Mouse (Mus musculus): ENCODE measurements around the gene Smc2. TPM values are rescaled to one million over a fixed set of nuclear protein-coding genes. Genes with fewer than 3 reads are reported as not detected.
"Not testable (repeated sequence)": the region's sequence is repeated elsewhere in the genome, so short reads cannot be mapped to it uniquely, and the experiment has no call there.

Smc2 gene
- polyA plus RNA-seq, 1 experiment, result 3.3 TPM

GRCm38 (mm10) chr4:52459726-52460125 lies 20.7 kb downstream of the Smc2 start:
- Histone ChIP-seq H3K36me3 (ENCODE audit: control insufficient read depth, insufficient read depth, low read length) (peaks cover 18% of the 10 kb centered on the region), H3K4me3 (ENCODE audit: extremely low read depth, insufficient read depth, insufficient read length) (no peak overlapping the region), H3K27ac (ENCODE audit: insufficient read depth, low read length) (no peak overlapping the region), H3K4me1 (ENCODE audit: control insufficient read depth, insufficient read depth, insufficient read length) (no peaks in the 10 kb centered on the region), H3K27me3 (ENCODE audit: control insufficient read depth, insufficient read depth, low read length) (no peaks in the 10 kb centered on the region)
- no peak for DNase-seq (ENCODE audit: low read depth in 1 of 2, low spot score in 2 of 2)
- 100% methylated on average over 1 of the region's 1 CpGs for WGBS
- TF ChIP-seq CTCF (IDR thresholded peaks at IDR 0.05; ENCODE audit: extremely low read depth, insufficient read depth, insufficient read length, insufficient replicate concordance) (no peak), POLR2A (IDR thresholded peaks at IDR 0.05; ENCODE audit: low read depth, low read length) (no peak)

- Histone ChIP-seq H3K27ac (ENCODE audit: insufficient read depth, low read length) (no peak overlapping the region), H3K27me3 (ENCODE audit: control insufficient read depth, insufficient read depth, low read length) (no peaks in the 10 kb centered on the region), H3K4me3 (ENCODE audit: extremely low read depth, insufficient read depth, insufficient read length) (no peak overlapping the region), H3K36me3 (ENCODE audit: control insufficient read depth, insufficient read depth, low read length) (peaks cover 20% of the 10 kb centered on the region), H3K4me1 (ENCODE audit: control insufficient read depth, insufficient read depth, insufficient read length) (no peaks in the 10 kb centered on the region)
- DNase-seq (ENCODE audit: low read depth in 1 of 2, low spot score in 2 of 2), result no peak
- 95% methylated on average over 5 of the region's 5 CpGs for WGBS
- TF ChIP-seq POLR2A (IDR thresholded peaks at IDR 0.05; ENCODE audit: low read depth, low read length) (no peak), CTCF (IDR thresholded peaks at IDR 0.05; ENCODE audit: extremely low read depth, insufficient read depth, insufficient read length, insufficient replicate concordance) (no peak)
These were observed 22.3 kb downstream of the Smc2 start for GRCm38 (mm10) chr4:52461321-52461720.

GRCm38 (mm10) chr4:52473431-52473830 lies 34.4 kb downstream of the Smc2 start:
- Histone ChIP-seq H3K36me3 (ENCODE audit: control insufficient read depth, insufficient read depth, low read length) (peaks cover 18% of the 10 kb centered on the region), H3K4me3 (ENCODE audit: extremely low read depth, insufficient read depth, insufficient read length) (no peak overlapping the region), H3K27me3 (ENCODE audit: control insufficient read depth, insufficient read depth, low read length) (no peaks in the 10 kb centered on the region), H3K4me1 (ENCODE audit: control insufficient read depth, insufficient read depth, insufficient read length) (no peaks in the 10 kb centered on the region), H3K27ac (ENCODE audit: insufficient read depth, low read length) (no peak overlapping the region)
- TF ChIP-seq CTCF (IDR thresholded peaks at IDR 0.05; ENCODE audit: extremely low read depth, insufficient read depth, insufficient read length, insufficient replicate concordance) (no peak), POLR2A (IDR thresholded peaks at IDR 0.05; ENCODE audit: low read depth, low read length) (no peak)
- no peak for DNase-seq (ENCODE audit: low read depth in 1 of 2, low spot score in 2 of 2)
- WGBS, result 88% methylated on average over 3 of the region's 3 CpGs

GRCm38 (mm10) chr4:52487486-52487885 lies 48.4 kb downstream of the Smc2 start:
- DNase-seq (ENCODE audit: low read depth in 1 of 2, low spot score in 2 of 2), result no peak
- Histone ChIP-seq H3K27me3 (ENCODE audit: control insufficient read depth, insufficient read depth, low read length) (no peaks in the 10 kb centered on the region), H3K4me3 (ENCODE audit: extremely low read depth, insufficient read depth, insufficient read length) (no peak overlapping the region), H3K4me1 (ENCODE audit: control insufficient read depth, insufficient read depth, insufficient read length) (no peaks in the 10 kb centered on the region), H3K36me3 (ENCODE audit: control insufficient read depth, insufficient read depth, low read length) (peaks cover 7% of the 10 kb centered on the region), H3K27ac (ENCODE audit: insufficient read depth, low read length) (no peak overlapping the region)
- no peak for TF ChIP-seq CTCF (IDR thresholded peaks at IDR 0.05; ENCODE audit: extremely low read depth, insufficient read depth, insufficient read length, insufficient replicate concordance)
- no peak for TF ChIP-seq POLR2A (IDR thresholded peaks at IDR 0.05; ENCODE audit: low read depth, low read length)
- 98% methylated on average over 4 of the region's 4 CpGs for WGBS

GRCm38 (mm10) chr4:52497144-52497543 lies 58.1 kb downstream of the Smc2 start, which contains the start of gene Vma21-ps:
TSS of gene Vma21-ps (minus strand) at chr4:52497244.
- not testable (repeated sequence) for H3K36me3 ChIP-seq (ENCODE audit: control insufficient read depth, insufficient read depth, low read length); H3K4me3 ChIP-seq (ENCODE audit: extremely low read depth, insufficient read depth, insufficient read length); H3K27me3 ChIP-seq (ENCODE audit: control insufficient read depth, insufficient read depth, low read length); DNase-seq (ENCODE audit: low read depth in 1 of 2, low spot score in 2 of 2); H3K4me1 ChIP-seq (ENCODE audit: control insufficient read depth, insufficient read depth, insufficient read length); H3K27ac ChIP-seq (ENCODE audit: insufficient read depth, low read length)
- 93% methylated on average over 10 of the region's 10 CpGs for WGBS

GRCm38 (mm10) chr4:52517580-52517979 lies 78.5 kb downstream of the Smc2 start:
- H3K36me3 ChIP-seq (ENCODE audit: control insufficient read depth, insufficient read depth, low read length), result no peaks in the 10 kb centered on the region
- WGBS, result 34% methylated on average over 4 of the region's 4 CpGs
- no peaks in the 10 kb centered on the region for H3K4me1 ChIP-seq (ENCODE audit: control insufficient read depth, insufficient read depth, insufficient read length)
- H3K4me3 ChIP-seq (ENCODE audit: extremely low read depth, insufficient read depth, insufficient read length), result no peak overlapping the region
- no peaks in the 10 kb centered on the region for H3K27me3 ChIP-seq (ENCODE audit: control insufficient read depth, insufficient read depth, low read length)
- no peak overlapping the region for H3K27ac ChIP-seq (ENCODE audit: insufficient read depth, low read length)
- no peak for DNase-seq (ENCODE audit: low read depth in 1 of 2, low spot score in 2 of 2)
- TF ChIP-seq CTCF (IDR thresholded peaks at IDR 0.05; ENCODE audit: extremely low read depth, insufficient read depth, insufficient read length, insufficient replicate concordance) (no peak), POLR2A (IDR thresholded peaks at IDR 0.05; ENCODE audit: low read depth, low read length) (no peak)

- Histone ChIP-seq H3K4me3 (ENCODE audit: extremely low read depth, insufficient read depth, insufficient read length) (no peak overlapping the region), H3K4me1 (ENCODE audit: control insufficient read depth, insufficient read depth, insufficient read length) (no peaks in the 10 kb centered on the region), H3K36me3 (ENCODE audit: control insufficient read depth, insufficient read depth, low read length) (no peaks in the 10 kb centered on the region), H3K27ac (ENCODE audit: insufficient read depth, low read length) (no peak overlapping the region), H3K27me3 (ENCODE audit: control insufficient read depth, insufficient read depth, low read length) (no peaks in the 10 kb centered on the region)
- TF ChIP-seq CTCF (IDR thresholded peaks at IDR 0.05; ENCODE audit: extremely low read depth, insufficient read depth, insufficient read length, insufficient replicate concordance) (no peak), POLR2A (IDR thresholded peaks at IDR 0.05; ENCODE audit: low read depth, low read length) (no peak)
- DNase-seq (ENCODE audit: low read depth in 1 of 2, low spot score in 2 of 2), result no peak
- 90% methylated on average over 5 of the region's 5 CpGs for WGBS
These were observed 80.3 kb downstream of the Smc2 start for GRCm38 (mm10) chr4:52519301-52519700.
